ENCODE assay signal across 8 mouse cellular contexts in genomic region chr19:6305517-6306115, GRCm38 (mm10). TPM values are rescaled to one million over a fixed set of nuclear protein-coding genes. Genes with fewer than 3 reads are reported as not detected.
DNase-seq lines count a peak whose midpoint lies in the region; ATAC-seq and TF ChIP-seq lines count a peak whose summit lies in the region.

No protein-coding gene starts in this region.

- H3K4me3 ChIP-seq in spleen, adult 2 months (ENCODE audit: extremely low read depth, insufficient read depth, insufficient read length) = peak overlapping the region; percentile 72; the same call in 1 of the 2 replicates
- peak overlapping the region; percentile 61 for H3K4me3 ChIP-seq in limb, embryonic 14.5 days (replicated peaks; ENCODE audit: low read length)
- H3K4me3 ChIP-seq in stomach, embryonic 15.5 days (replicated peaks) = peak overlapping the region; percentile 71

- peak; percentile 71 for DNase-seq in cerebellum, adult 9-10 months
- DNase-seq in cerebellum, adult 8-10 months = no peak
- no peak for DNase-seq in spleen, adult 2 months (ENCODE audit: low read depth in 1 of 2, low spot score in 2 of 2)
- no peak for DNase-seq in spleen, adult 18-20 months
- DNase-seq in limb, embryonic 14.5 days (ENCODE audit: low spot score) = no peak
- DNase-seq in gastrocnemius, postnatal 14 days = no peak
- no peak for DNase-seq in gastrocnemius, adult 8-10 months (ENCODE audit: low spot score in 2 of 2)

- H3K27ac ChIP-seq in spleen, adult 2 months (ENCODE audit: insufficient read depth, low read length) = peak overlapping the region; percentile 81
- peak overlapping the region; percentile 75 for H3K27ac ChIP-seq in limb, embryonic 14.5 days (replicated peaks; ENCODE audit: low read depth, low read length)
- peak overlapping the region; percentile 80 for H3K27ac ChIP-seq in stomach, embryonic 15.5 days

- TF ChIP-seq CTCF in spleen, adult 2 months (IDR thresholded peaks at IDR 0.05; ENCODE audit: extremely low read depth, insufficient read depth, insufficient read length, insufficient replicate concordance) = no peak

- peak overlapping the region; percentile 59 for H3K9ac ChIP-seq in limb, embryonic 14.5 days (ENCODE audit: low read depth, low read length, severe bottlenecking)
- peak overlapping the region; percentile 71; the same call in 1 of the 2 replicates for H3K9ac ChIP-seq in stomach, embryonic 15.5 days

- H3K27me3 ChIP-seq in spleen, adult 2 months (ENCODE audit: control insufficient read depth, insufficient read depth, low read length) = no peaks in the 10 kb centered on the region
- no peaks in the 10 kb centered on the region for H3K27me3 ChIP-seq in limb, embryonic 14.5 days (ENCODE audit: control insufficient read depth, insufficient read depth, low read length)
- H3K27me3 ChIP-seq in stomach, embryonic 15.5 days (replicated peaks) = no peaks in the 10 kb centered on the region

- intact Hi-C loops in gastrocnemius, postnatal 14 days (cut with DNase I; ENCODE audit: low total_unique reads) = loop anchor here (2.0 kb wide), 1 partner anchor 37 kb away; no protein-coding TSS in a partner anchor

- no peaks in the 10 kb centered on the region for H3K9me3 ChIP-seq in limb, embryonic 14.5 days (ENCODE audit: control insufficient read depth, low read length)
- H3K9me3 ChIP-seq in stomach, embryonic 15.5 days = no peaks in the 10 kb centered on the region

- WGBS in spleen, adult 2 months = 72% methylated on average over 8 of the region's 8 CpGs
- WGBS in limb, embryonic 14.5 days = 55% methylated on average over 8 of the region's 8 CpGs
- WGBS in stomach, embryonic 15.5 days = 51% methylated on average over 8 of the region's 8 CpGs

- H3K36me3 ChIP-seq in spleen, adult 2 months (ENCODE audit: control insufficient read depth, insufficient read depth, low read length) = no peaks in the 10 kb centered on the region
- peaks cover 8% of the 10 kb centered on the region; the same call in 1 of the 2 replicates for H3K36me3 ChIP-seq in limb, embryonic 14.5 days (ENCODE audit: control insufficient read depth, insufficient read depth, low read length)
- H3K36me3 ChIP-seq in stomach, embryonic 15.5 days = 0 out of 2 replicates have a peak, but pooled peaks cover 4% of the 10 kb centered on the region

- TF ChIP-seq POLR2A in spleen, adult 2 months (IDR thresholded peaks at IDR 0.05; ENCODE audit: low read depth, low read length) = no peak
- TF ChIP-seq POLR2A in limb, embryonic 14.5 days (IDR thresholded peaks at IDR 0.05; ENCODE audit: borderline replicate concordance, extremely low read depth, insufficient read depth, insufficient read length) = no peak

- H3K4me1 ChIP-seq in spleen, adult 2 months (ENCODE audit: control insufficient read depth, insufficient read depth, insufficient read length) = no peaks in the 10 kb centered on the region; the same call in none of the 2 replicates
- H3K4me1 ChIP-seq in limb, embryonic 14.5 days (ENCODE audit: control insufficient read depth, insufficient read depth, low read length) = peaks cover 11% of the 10 kb centered on the region; the same call in 1 of the 2 replicates
- H3K4me1 ChIP-seq in stomach, embryonic 15.5 days = peaks cover 22% of the 10 kb centered on the region

- H3K4me2 ChIP-seq in limb, embryonic 14.5 days (replicated peaks; ENCODE audit: low read depth, low read length, severe bottlenecking) = peak overlapping the region; percentile 56
- H3K4me2 ChIP-seq in stomach, embryonic 15.5 days = peak overlapping the region; percentile 72

- no peak for ATAC-seq in limb, embryonic 14.5 days (ENCODE audit: low FRiP score, low read depth)
- ATAC-seq in stomach, embryonic 15.5 days (ENCODE audit: insufficient read depth, low FRiP score, low read depth) = no peak

RNA-seq across cellular contexts. Expression of gene Cdc42bpg, which starts 0.6 kb away (rescaled TPM):
- 7.7 and 8.9 TPM in 2 replicates for polyA plus RNA-seq in spleen, adult 2 months (2012; rRNA removed)
- 15.2 and 17.0 TPM in 2 replicates for polyA plus RNA-seq in limb, embryonic 14.5 days (2012; rRNA removed)
- polyA plus RNA-seq in limb, embryonic 14.5 days (2014; fragmentation: Nextera tagmentation; extraction: Ambion mirVana) = 1.4 and 2.0 TPM in 2 replicates
- polyA plus RNA-seq in stomach, embryonic 15.5 days (2015; fragmentation: Nextera tagmentation; extraction: Ambion mirVana) = 1.3 and 1.5 TPM in 2 replicates
- total RNA-seq in gastrocnemius, postnatal 14 days (2021) = 1 to 10 TPM; 3.4 to 3.9 TPM
- 10 to 100 TPM in 1 of 4 experiments, 1 to 10 TPM in 3; 7.6 to 11.5 (median 8.5) TPM for total RNA-seq in gastrocnemius, adult 8-10 months (2022)

RNA-seq across cellular contexts. Expression of gene Ehd1, which starts 29.1 kb away (rescaled TPM):
- polyA plus RNA-seq in spleen, adult 2 months (2012; rRNA removed) = 285 and 377 TPM in 2 replicates
- 160 and 232 TPM in 2 replicates for polyA plus RNA-seq in limb, embryonic 14.5 days (2012; rRNA removed)
- polyA plus RNA-seq in limb, embryonic 14.5 days (2014; fragmentation: Nextera tagmentation; extraction: Ambion mirVana) = 68.7 and 81.8 TPM in 2 replicates
- polyA plus RNA-seq in stomach, embryonic 15.5 days (2015; fragmentation: Nextera tagmentation; extraction: Ambion mirVana) = 67.3 and 73.4 TPM in 2 replicates
- 10 to 100 TPM; 40.5 to 50.8 TPM for total RNA-seq in gastrocnemius, postnatal 14 days (2021)
- total RNA-seq in gastrocnemius, adult 8-10 months (2022) = 10 to 100 TPM; 24.1 to 29.2 (median 26.5) TPM

RNA-seq across cellular contexts. Expression of gene Men1, which starts 29.2 kb away (rescaled TPM):
- 54.2 and 57.2 TPM in 2 replicates for polyA plus RNA-seq in spleen, adult 2 months (2012; rRNA removed)
- polyA plus RNA-seq in limb, embryonic 14.5 days (2012; rRNA removed) = 102 and 117 TPM in 2 replicates
- polyA plus RNA-seq in limb, embryonic 14.5 days (2014; fragmentation: Nextera tagmentation; extraction: Ambion mirVana) = 60.4 and 65.6 TPM in 2 replicates
- polyA plus RNA-seq in stomach, embryonic 15.5 days (2015; fragmentation: Nextera tagmentation; extraction: Ambion mirVana) = 70.2 and 74.3 TPM in 2 replicates
- total RNA-seq in gastrocnemius, postnatal 14 days (2021) = 10 to 100 TPM; 10.1 to 11.4 TPM
- 1 to 10 TPM; 5.3 to 7.9 (median 6.3) TPM for total RNA-seq in gastrocnemius, adult 8-10 months (2022)

RNA-seq across cellular contexts. Expression of gene Map4k2, which starts 35.3 kb away (rescaled TPM):
- polyA plus RNA-seq in spleen, adult 2 months (2012; rRNA removed) = 487 and 792 TPM in 2 replicates
- polyA plus RNA-seq in limb, embryonic 14.5 days (2012; rRNA removed) = 90.4 and 122 TPM in 2 replicates
- polyA plus RNA-seq in limb, embryonic 14.5 days (2014; fragmentation: Nextera tagmentation; extraction: Ambion mirVana) = 8.8 and 10.5 TPM in 2 replicates
- polyA plus RNA-seq in stomach, embryonic 15.5 days (2015; fragmentation: Nextera tagmentation; extraction: Ambion mirVana) = 11.4 and 13.8 TPM in 2 replicates
- total RNA-seq in gastrocnemius, postnatal 14 days (2021) = 10 to 100 TPM in 1 of 2 experiments, 1 to 10 TPM in 1; 9.5 to 14.4 TPM
- 10 to 100 TPM in 1 of 4 experiments, 1 to 10 TPM in 3; 6.9 to 10.7 (median 8.0) TPM for total RNA-seq in gastrocnemius, adult 8-10 months (2022)

RNA-seq across cellular contexts. Expression of gene Sf1, which starts 57.9 kb away (rescaled TPM):
- polyA plus RNA-seq in spleen, adult 2 months (2012; rRNA removed) = 177 and 239 TPM in 2 replicates
- polyA plus RNA-seq in limb, embryonic 14.5 days (2012; rRNA removed) = 252 and 276 TPM in 2 replicates
- 149 and 159 TPM in 2 replicates for polyA plus RNA-seq in limb, embryonic 14.5 days (2014; fragmentation: Nextera tagmentation; extraction: Ambion mirVana)
- polyA plus RNA-seq in stomach, embryonic 15.5 days (2015; fragmentation: Nextera tagmentation; extraction: Ambion mirVana) = 104 and 127 TPM in 2 replicates
- 10 to 100 TPM; 75.1 to 80.9 TPM for total RNA-seq in gastrocnemius, postnatal 14 days (2021)
- 10 to 100 TPM; 69.0 to 88.0 (median 73.8) TPM for total RNA-seq in gastrocnemius, adult 8-10 months (2022)
